Mouse (Mus musculus) olfactory bulb, adult 2 months (tissue): ENCODE measurements at regions not wholly inside any gene's neighbourhood (a gene's known extent, or its start where the extent isn't known, plus 50 kb on each side); places are given as distances from the start of the nearest gene placed in this dataset.

Experiments used
- CTCF ChIP-seq: fragments of 200-500 bp; IDR thresholded peaks from 2 replicates; pipeline ENCODE4 v1.5.1; 2012; ENCODE audit warnings: low read depth, mild to moderate bottlenecking, low read length, moderate library complexity; ENCODE audit not compliant: insufficient read depth
- POLR2A ChIP-seq: fragments of 200-500 bp; IDR thresholded peaks from 2 replicates; pipeline ENCODE4 v1.6.1; 2012; ENCODE audit warnings: mild to moderate bottlenecking, low read depth, low read length, moderate library complexity; ENCODE audit not compliant: insufficient read depth

DNA sequence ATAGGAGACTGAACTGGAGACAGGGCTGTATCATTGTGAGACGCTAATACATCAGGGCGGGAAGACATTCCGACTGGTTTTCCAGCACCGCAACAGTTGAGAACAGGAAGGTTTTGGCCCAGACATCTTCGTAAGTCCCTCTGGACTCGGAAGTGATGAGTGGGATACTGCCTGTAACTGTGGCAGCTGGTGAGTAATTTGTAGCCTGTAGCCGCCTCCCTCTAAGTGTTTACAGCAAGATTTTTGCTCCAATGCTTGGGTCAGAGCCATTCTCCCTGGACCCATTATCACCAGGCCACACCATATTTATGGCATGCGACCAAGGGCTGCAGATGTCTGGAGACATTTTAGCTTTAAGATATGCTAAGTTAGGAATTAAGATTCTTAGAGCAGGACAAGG is 351.5 kb downstream of the Etnk1 start:
- no peak for TF ChIP-seq POLR2A
- TF ChIP-seq CTCF: no peak
